Mouse (Mus musculus) small intestine, adult 2 months (tissue): ENCODE data around the gene Lman2l. TPM values are rescaled to one million over a fixed set of nuclear protein-coding genes. Genes with fewer than 3 reads are reported as not detected.
A peak's percentile ranks its signal among the peaks of the same experiment; 100 is the strongest.

Experiments
- H3K27ac ChIP-seq: fragments of 200-500 bp; 2 replicates; pipeline ENCODE4 v1.5.1; 2012; ENCODE audit warnings: low read depth, low read length, control low read depth, inconsistent platforms; ENCODE audit not compliant: insufficient read depth
- H3K27me3 ChIP-seq: fragments of 200-500 bp; 2 replicates; pipeline ENCODE4 v1.6.1; 2012; ENCODE audit warnings: mild to moderate bottlenecking, moderate library complexity, low read length, inconsistent platforms; ENCODE audit not compliant: control insufficient read depth, insufficient read depth
- H3K36me3 ChIP-seq: fragments of 200-500 bp; 2 replicates; pipeline ENCODE4 v1.6.1; 2012; ENCODE audit warnings: mild to moderate bottlenecking, low read length, control low read depth, inconsistent platforms; ENCODE audit not compliant: control insufficient read depth, insufficient read depth
- H3K4me1 ChIP-seq: fragments of 200-500 bp; 2 replicates; pipeline ENCODE4 v1.6.1; 2012; ENCODE audit warnings: low read length, inconsistent platforms, mixed read lengths; ENCODE audit not compliant: control insufficient read depth, insufficient read depth, insufficient read length
- H3K4me3 ChIP-seq: fragments of 200-500 bp; 2 replicates; pipeline ENCODE4 v1.5.1; 2012; ENCODE audit warnings: low read depth, mild to moderate bottlenecking, control low read depth, inconsistent platforms, low read length, moderate library complexity
- CTCF ChIP-seq: fragments of 200-500 bp; IDR thresholded peaks from 2 replicates; pipeline ENCODE4 v1.5.1; 2012; ENCODE audit warnings: low read depth, mild to moderate bottlenecking, control low read depth, inconsistent platforms, low read length, moderate library complexity, mixed read lengths; ENCODE audit not compliant: insufficient replicate concordance, insufficient read length; ENCODE audit errors: extremely low read depth
- POLR2A ChIP-seq: fragments of 200-500 bp; IDR thresholded peaks from 2 replicates; pipeline ENCODE4 v1.6.1; 2012; ENCODE audit warnings: low read depth, mild to moderate bottlenecking, control low read depth, inconsistent platforms, low read length, moderate library complexity
- WGBS: fragments of 180-500 bp; shearing (Covaris S2); methylation state at CpG from one replicate; pipeline ENCODE4 v1.1.7; 2018; 5-methylcytosine and 5-hydroxymethylcytosine counted together
- polyA plus RNA-seq: library from polyadenylated mRNA; depleted of rRNA; stranded (reverse); fragments of >200 nt; gene quantifications from 2 replicates; pipeline ENCODE4 v1.2.3, GENCODE M21; 2012

Gene Lman2l
- polyA plus RNA-seq, 1 experiment = 5.5 TPM

DNA sequence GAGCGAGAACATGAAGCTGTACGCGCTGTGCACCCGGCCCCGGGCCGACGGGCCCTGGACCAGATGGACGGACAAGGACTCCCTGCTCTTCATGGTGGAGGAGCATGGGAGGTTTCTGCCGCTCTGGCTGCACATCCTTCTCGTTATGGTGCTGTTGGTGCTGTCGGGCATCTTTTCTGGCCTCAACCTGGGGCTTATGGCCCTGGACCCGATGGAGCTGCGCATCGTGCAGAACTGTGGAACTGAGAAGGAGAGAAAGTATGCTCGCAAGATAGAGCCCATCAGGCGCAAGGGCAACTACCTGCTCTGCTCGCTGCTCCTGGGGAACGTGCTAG lies 27.0 kb upstream of the Lman2l start:
- WGBS = 8% methylated on average over 18 of the region's 18 CpGs
- Histone ChIP-seq H3K4me1 (peaks cover 3% of the 10 kb centered on the region; the same call in 1 of the 2 replicates), H3K27me3 (no peaks in the 10 kb centered on the region), H3K4me3 (peak overlapping the region; percentile 74), H3K36me3 (no peaks in the 10 kb centered on the region), H3K27ac (peak overlapping the region; percentile 99)
- TF ChIP-seq CTCF (no peak), POLR2A (no peak)

GRCm38 (mm10) chr1:36471181-36472105 lies 26.4 kb upstream of the Lman2l start, which contains the start of gene Cnnm4:
Gene Cnnm4 (plus strand): TSS chr1:36471620.
- TF ChIP-seq POLR2A (peak; percentile 85; the same call in 1 of the 2 replicates), CTCF (no peak)
- peaks cover 3% of the 10 kb centered on the region; the same call in 1 of the 2 replicates for H3K4me1 ChIP-seq
- H3K4me3 ChIP-seq = peak within 1 kb of the TSS; percentile 74
- no peaks in the 10 kb centered on the region for H3K36me3 ChIP-seq
- H3K27me3 ChIP-seq = no peaks in the 10 kb centered on the region
- H3K27ac ChIP-seq = peak within 1 kb of the TSS; percentile 99
- WGBS = under 1% methylated on average over 77 of the region's 98 CpGs

DNA sequence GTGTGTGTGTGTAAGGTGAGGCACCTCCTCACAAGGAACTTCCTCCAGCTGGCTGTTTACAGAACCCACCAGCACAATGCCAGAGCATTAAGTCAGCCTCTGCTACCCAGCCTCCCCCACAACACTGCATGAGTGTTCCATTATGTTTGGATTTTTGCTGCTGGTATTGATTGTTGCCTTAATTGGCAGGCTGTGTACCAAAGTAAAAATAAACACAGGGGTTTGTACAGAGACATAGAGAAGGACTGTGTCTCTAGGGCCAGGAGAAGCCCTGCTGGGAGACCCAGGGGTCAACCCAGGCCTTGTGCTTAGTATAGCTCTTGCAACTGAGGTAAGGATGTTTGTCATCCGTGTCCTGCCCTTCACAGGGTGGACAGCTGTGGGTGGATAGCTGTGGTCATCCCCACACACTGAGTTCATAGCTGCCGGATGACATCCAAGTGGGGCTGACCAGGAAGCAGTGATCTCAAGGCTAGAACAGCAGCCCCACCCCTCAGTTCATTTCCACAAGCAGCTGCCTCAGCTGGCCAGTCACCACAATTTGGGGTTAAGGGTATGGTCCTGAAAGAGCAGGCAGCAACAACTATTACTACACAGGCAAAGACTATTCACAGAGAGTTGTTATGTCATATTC lies 24.9 kb upstream of the Lman2l start:
- TF ChIP-seq CTCF (no peak), POLR2A (no peak)
- H3K36me3 ChIP-seq = no peaks in the 10 kb centered on the region
- no peak overlapping the region for H3K4me3 ChIP-seq
- peaks cover 3% of the 10 kb centered on the region; the same call in 1 of the 2 replicates for H3K4me1 ChIP-seq
- no peaks in the 10 kb centered on the region for H3K27me3 ChIP-seq
- 46% methylated on average over 2 of the region's 2 CpGs for WGBS
- peak overlapping the region; percentile 26 for H3K27ac ChIP-seq

- Histone ChIP-seq H3K27me3 (no peaks in the 10 kb centered on the region), H3K4me1 (peaks cover 3% of the 10 kb centered on the region; the same call in 1 of the 2 replicates), H3K27ac (no peak overlapping the region), H3K4me3 (no peak overlapping the region), H3K36me3 (no peaks in the 10 kb centered on the region)
- 71% methylated on average over 5 of the region's 5 CpGs for WGBS
- TF ChIP-seq POLR2A (no peak), CTCF (no peak)
Observed at GRCm38 (mm10) chr1:36467446-36467845, 22.4 kb upstream of the Lman2l start.

DNA sequence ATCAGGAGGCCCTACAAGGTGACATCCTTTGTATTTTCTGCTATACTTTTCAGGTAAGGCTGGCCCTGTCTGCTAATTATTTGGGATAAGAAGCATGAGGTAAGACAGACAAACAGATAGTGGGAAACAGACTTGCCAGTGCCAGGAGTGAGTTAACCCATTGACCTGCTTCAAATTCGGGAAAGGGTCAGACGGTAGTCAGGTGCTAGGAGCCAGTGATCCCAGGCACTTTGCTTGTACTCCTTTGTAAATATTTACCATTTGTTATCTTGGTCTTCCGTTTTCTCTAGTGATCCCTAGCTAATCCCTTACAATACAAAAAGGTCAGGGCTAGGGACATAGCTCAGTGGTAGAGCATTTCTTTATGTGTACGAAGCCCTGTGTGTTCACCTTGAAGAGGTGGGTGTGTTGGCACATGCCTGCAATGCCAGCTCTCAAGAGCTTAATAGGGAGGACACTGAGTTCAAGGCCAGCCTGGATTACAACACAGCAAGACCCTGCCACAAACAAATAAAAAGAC lies 20.6 kb upstream of the Lman2l start:
- WGBS = 22% methylated on average over 4 of the region's 4 CpGs
- H3K27ac ChIP-seq = no peak overlapping the region
- TF ChIP-seq POLR2A = no peak
- TF ChIP-seq CTCF = no peak
- no peaks in the 10 kb centered on the region for H3K27me3 ChIP-seq
- H3K4me3 ChIP-seq = no peak overlapping the region
- no peaks in the 10 kb centered on the region for H3K36me3 ChIP-seq
- peaks cover 3% of the 10 kb centered on the region; the same call in 1 of the 2 replicates for H3K4me1 ChIP-seq

- WGBS = 22% methylated on average over 2 of the region's 2 CpGs
- TF ChIP-seq POLR2A = no peak
- TF ChIP-seq CTCF = no peak
- Histone ChIP-seq H3K27ac (no peak overlapping the region), H3K27me3 (no peaks in the 10 kb centered on the region), H3K4me3 (no peak overlapping the region), H3K36me3 (no peaks in the 10 kb centered on the region), H3K4me1 (no peaks in the 10 kb centered on the region)
Observed at GRCm38 (mm10) chr1:36461829-36462228, 16.8 kb upstream of the Lman2l start.

GRCm38 (mm10) chr1:36458169-36458568 lies 13.1 kb upstream of the Lman2l start:
- Histone ChIP-seq H3K36me3 (no peaks in the 10 kb centered on the region), H3K4me3 (no peak overlapping the region), H3K27me3 (no peaks in the 10 kb centered on the region), H3K4me1 (no peaks in the 10 kb centered on the region), H3K27ac (no peak overlapping the region)
- WGBS = 75% methylated on average over 5 of the region's 5 CpGs
- TF ChIP-seq POLR2A = no peak
- TF ChIP-seq CTCF = no peak
